Mouse (Mus musculus) megakaryocyte, embryonic 14.5 days (primary cell): ENCODE data around the gene Gm21987.

ENCODE experiments used
- FLI1 ChIP-seq: IDR thresholded peaks from 2 replicates; pipeline ENCODE4 v1.6.1; 2012; ENCODE audit warnings: low read length, inconsistent platforms, mixed read lengths
- GATA1 ChIP-seq: IDR thresholded peaks from 3 replicates; pipeline ENCODE4 v1.6.1; 2012; ENCODE audit warnings: mixed read lengths, low read length, inconsistent platforms, borderline replicate concordance

- TF ChIP-seq GATA1 (no peak), FLI1 (no peak)
Measured at GRCm38 (mm10) chr16:38306571-38307220, 40.1 kb upstream of the Gm21987 start.
